Mouse (Mus musculus) lung, postnatal 0 days (tissue): ENCODE results near the gene Rpl34.

Source experiments
- CTCF ChIP-seq: IDR thresholded peaks from 2 replicates; pipeline ENCODE4 v1.5.1; 2016; ENCODE audit warnings: antibody characterized with exemption, mild to moderate bottlenecking
- EP300 ChIP-seq: IDR thresholded peaks from 2 replicates; pipeline ENCODE4 v1.6.1; 2016; ENCODE audit warnings: antibody characterized with exemption, mild to moderate bottlenecking, control low read depth

- TF ChIP-seq EP300 (no peak), CTCF (no peak)
Measured at GRCm38 (mm10) chr3:130768172-130768571, 38.0 kb upstream of the Rpl34 start.
